Mouse (Mus musculus) embryo, embryonic 9.5 days (tissue): ENCODE measurements around the gene Ak6.
A peak's percentile ranks its signal among the peaks of the same experiment; 100 is the strongest.

Experiments used
- DNase-seq: peaks from one replicate; pipeline ENCODE4 v3.0.0-alpha.2; 2017; ENCODE audit errors: extremely low spot score

The Ak6 gene

GRCm38 (mm10) chr13:100650550-100651438 lies at the start of gene Ak6, which contains the start of gene Rad17:
Gene Ak6, plus strand, starts transcription at chr13:100650979.
Gene Rad17, minus strand, starts transcription at chr13:100651051.
- DNase-seq: peak; percentile 94

- no peak for DNase-seq
Observed at GRCm38 (mm10) chr13:100601034-100601433, 49.7 kb upstream of the Ak6 start.

- no peak for DNase-seq
Observed at GRCm38 (mm10) chr13:100602239-100602902, 48.4 kb upstream of the Ak6 start.

- no peak for DNase-seq
Observed at GRCm38 (mm10) chr13:100603031-100603737, 47.6 kb upstream of the Ak6 start.

GRCm38 (mm10) chr13:100603738-100604095 lies 47.1 kb upstream of the Ak6 start:
- no peak for DNase-seq

GRCm38 (mm10) chr13:100605845-100606244 lies 44.9 kb upstream of the Ak6 start:
- DNase-seq: no peak

GRCm38 (mm10) chr13:100607756-100608155 lies 43.0 kb upstream of the Ak6 start:
- DNase-seq: no peak

- DNase-seq: no peak
Observed at GRCm38 (mm10) chr13:100611266-100611665, 39.5 kb upstream of the Ak6 start.

GRCm38 (mm10) chr13:100612251-100612650 lies 38.5 kb upstream of the Ak6 start:
- no peak for DNase-seq

- DNase-seq: no peak
Observed at GRCm38 (mm10) chr13:100612903-100613302, 37.9 kb upstream of the Ak6 start.

GRCm38 (mm10) chr13:100616181-100617087 lies 34.3 kb upstream of the Ak6 start, which contains the start of gene Marveld2:
Gene Marveld2, minus strand, starts transcription at chr13:100616971.
- peak; percentile 40 for DNase-seq

GRCm38 (mm10) chr13:100617583-100617982 lies 33.2 kb upstream of the Ak6 start:
- no peak for DNase-seq

GRCm38 (mm10) chr13:100622241-100622640 lies 28.5 kb upstream of the Ak6 start:
- DNase-seq: no peak

GRCm38 (mm10) chr13:100634106-100634691 lies 16.6 kb upstream of the Ak6 start:
- DNase-seq: no peak

- no peak for DNase-seq
Observed at GRCm38 (mm10) chr13:100642471-100643209, 8.1 kb upstream of the Ak6 start.

- no peak for DNase-seq
Observed at GRCm38 (mm10) chr13:100648223-100648622, 2.6 kb upstream of the Ak6 start.

GRCm38 (mm10) chr13:100651439-100652186 lies 834 bp downstream of the Ak6 start, which contains the start of gene Taf9:
Gene Taf9, plus strand, starts transcription at chr13:100651579.
- no peak for DNase-seq

GRCm38 (mm10) chr13:100658091-100658490 lies 7.3 kb downstream of the Ak6 start:
- no peak for DNase-seq

GRCm38 (mm10) chr13:100659864-100660456 lies 9.2 kb downstream of the Ak6 start:
- peak; percentile 54 for DNase-seq
